ENCODE assay signal across 10 mouse cellular contexts in genomic region chr11:113777878-113778464, GRCm38 (mm10). TPM values are rescaled to one million over a fixed set of nuclear protein-coding genes. Genes with fewer than 3 reads are reported as not detected.
DNase-seq lines count a peak whose midpoint lies in the region; ATAC-seq lines count a peak whose summit lies in the region.
"Had no signal": no experiment of that assay in that cellular context is flagged by ENCODE, and none has a peak within 500 bp of the region (broad histone marks: within the 10 kb centered on the region; RNA-seq: fewer than 3 reads in every experiment).

No protein-coding gene starts in this region.

- peaks cover 48% of the 10 kb centered on the region for H3K4me1 ChIP-seq in kidney, embryonic 16.5 days (ENCODE audit: insufficient read depth, low read length)
- peaks cover 26% of the 10 kb centered on the region for H3K4me1 ChIP-seq in brown adipose tissue, adult 24 weeks (ENCODE audit: control insufficient read depth, insufficient read depth, insufficient read length, low read length)
- H3K4me1 ChIP-seq in heart, embryonic 15.5 days (replicated peaks): peaks cover 13% of the 10 kb centered on the region

- peak overlapping the region; percentile 76 for H3K27ac ChIP-seq in kidney, embryonic 16.5 days (ENCODE audit: low read length)
- H3K27ac ChIP-seq in brown adipose tissue, adult 24 weeks (replicated peaks; ENCODE audit: low read depth, low read length): peak overlapping the region; percentile 46
- H3K27ac ChIP-seq in heart, embryonic 15.5 days: peak overlapping the region; percentile 27; the same call in 1 of the 2 replicates
- H3K27ac ChIP-seq: limb, embryonic 15.5 days had no signal

- no peak for DNase-seq in kidney, adult 8-10 months
- no peak for DNase-seq in left cerebral cortex, postnatal 4 days
- no peak for DNase-seq in cerebellum, adult 11-12 months
- DNase-seq: spleen, adult 18-20 months had no signal

- peak; percentile 32; the same call in 1 of the 2 replicates for ATAC-seq in kidney, embryonic 16.5 days (ENCODE audit: low FRiP score, low TSS enrichment)
- ATAC-seq in heart, embryonic 15.5 days (replicated peaks; ENCODE audit: insufficient number of reproducible peaks, insufficient read depth, low FRiP score, low read depth): no peak
- ATAC-seq in megakaryocyte progenitor cell, adult 5-6 weeks (replicated peaks; ENCODE audit: poor library complexity): peak; percentile 66
- no peak for ATAC-seq in inflammation-experienced regulatory T-cells, adult 6 months

- no peaks in the 10 kb centered on the region for H3K9me3 ChIP-seq in kidney, embryonic 16.5 days (ENCODE audit: low read length)
- H3K9me3 ChIP-seq in heart, embryonic 15.5 days (replicated peaks): no peaks in the 10 kb centered on the region
- H3K9me3 ChIP-seq: limb, embryonic 15.5 days had no signal

- H3K36me3 ChIP-seq in kidney, embryonic 16.5 days (ENCODE audit: insufficient read depth, low read length): no peaks in the 10 kb centered on the region
- H3K36me3 ChIP-seq in heart, embryonic 15.5 days: no peaks in the 10 kb centered on the region

- WGBS in kidney, embryonic 16.5 days: 39% methylated on average over 8 of the region's 8 CpGs
- 58% methylated on average over 8 of the region's 8 CpGs for WGBS in heart, embryonic 15.5 days

- H3K9ac ChIP-seq in kidney, embryonic 16.5 days (replicated peaks; ENCODE audit: low read length): no peak overlapping the region
- no peak overlapping the region for H3K9ac ChIP-seq in heart, embryonic 15.5 days
- H3K9ac ChIP-seq: limb, embryonic 15.5 days had no signal

- no peak overlapping the region for H3K4me2 ChIP-seq in kidney, embryonic 16.5 days (replicated peaks; ENCODE audit: low read depth, low read length)
- H3K4me2 ChIP-seq in heart, embryonic 15.5 days: peak overlapping the region; percentile 18; the same call in 1 of the 2 replicates
- H3K4me2 ChIP-seq: limb, embryonic 15.5 days had no signal

- H3K27me3 ChIP-seq in kidney, embryonic 16.5 days (ENCODE audit: insufficient read depth, low read length): no peaks in the 10 kb centered on the region
- H3K27me3 ChIP-seq in heart, embryonic 15.5 days: no peaks in the 10 kb centered on the region
- H3K27me3 ChIP-seq: limb, embryonic 15.5 days had no signal

- intact Hi-C loops in left cerebral cortex, postnatal 4 days (cut with DNase I): no loop called here

- H3K4me3 ChIP-seq in kidney, embryonic 16.5 days (ENCODE audit: low read length): no peak overlapping the region
- no peak overlapping the region for H3K4me3 ChIP-seq in brown adipose tissue, adult 24 weeks (ENCODE audit: insufficient read depth, low read depth, low read length)
- H3K4me3 ChIP-seq in heart, embryonic 15.5 days: no peak overlapping the region
- H3K4me3 ChIP-seq: limb, embryonic 15.5 days had no signal

RNA-seq across cellular contexts. Expression of gene Cdc42ep4, which starts 26.3 kb away (rescaled TPM):
- 73.9 and 74.5 TPM in 2 replicates for polyA plus RNA-seq in kidney, embryonic 16.5 days (2015; fragmentation: Nextera tagmentation; extraction: Ambion mirVana)
- polyA plus RNA-seq in brown adipose tissue, adult 24 weeks (2012; ENCODE audit: insufficient read depth, insufficient read length, missing spikeins): 8.7 and 16.3 TPM in 2 replicates
- polyA plus RNA-seq in heart, embryonic 15.5 days (2015; fragmentation: Nextera tagmentation; extraction: Ambion mirVana): 21.2 and 32.3 TPM in 2 replicates
- 10.0 and 10.3 TPM in 2 replicates for total RNA-seq in megakaryocyte progenitor cell, adult 5-6 weeks (2015)
- total RNA-seq in megakaryocyte progenitor cell, adult 5-6 weeks (2017): 14.5 and 14.7 TPM in 2 replicates
- 10 to 100 TPM; 53.1 to 53.4 TPM for total RNA-seq in left cerebral cortex, postnatal 4 days (2021)
- 1 to 10 TPM; 1.2 to 2.9 (median 1.5) TPM for polyA plus RNA-seq in inflammation-experienced regulatory T-cells, adult 6 months (2017; shearing (Covaris generic))

Comparison
In these comparisons a context has a peak if more than half of its experiments do, and no peak if none do; other contexts are left out.
1. ATAC-seq: peak in kidney, embryonic 16.5 days (single experiment) and megakaryocyte progenitor cell, adult 5-6 weeks (single experiment); none in heart, embryonic 15.5 days (single experiment) and inflammation-experienced regulatory T-cells, adult 6 months (single experiment).
2. Peak in every context shown above with its lines, with median percentiles within 50 percentile points of each other: H3K27ac ChIP-seq.